Mouse (Mus musculus) heart, embryonic 11.5 days (tissue): ENCODE results near the gene Ylpm1. TPM values are rescaled to one million over a fixed set of nuclear protein-coding genes. Genes with fewer than 3 reads are reported as not detected.

Source experiments
- ATAC-seq: fragments of 200-750 bp; cut with Nextera tagmentation; replicated peaks from 2 replicates; pipeline ENCODE4 v1.8.0; 2017; ENCODE audit warnings: moderate library complexity; ENCODE audit not compliant: insufficient number of reproducible peaks, low FRiP score, low TSS enrichment
- H3K27ac ChIP-seq: fragments of 300-500 bp; sonication (generic); 2 replicates; pipeline ENCODE4 v1.5.1; 2014; ENCODE audit warnings: mild to moderate bottlenecking, low read depth, low read length
- H3K27me3 ChIP-seq: fragments of 300-500 bp; sonication (generic); 2 replicates; pipeline ENCODE4 v1.6.1; 2014; ENCODE audit warnings: mild to moderate bottlenecking, low read length, mixed read lengths; ENCODE audit not compliant: control insufficient read depth, insufficient read depth
- H3K36me3 ChIP-seq: fragments of 300-500 bp; sonication (generic); 2 replicates; pipeline ENCODE4 v1.6.1; 2014; ENCODE audit warnings: mild to moderate bottlenecking, low read length, moderate library complexity, mixed read lengths; ENCODE audit not compliant: control insufficient read depth, insufficient read depth
- H3K4me1 ChIP-seq: fragments of 300-500 bp; sonication (generic); 2 replicates; pipeline ENCODE4 v1.6.1; 2014; ENCODE audit warnings: low read length; ENCODE audit not compliant: control insufficient read depth, insufficient read depth
- H3K4me2 ChIP-seq: fragments of 300-500 bp; sonication (generic); 2 replicates; pipeline ENCODE4 v1.6.1; 2014; ENCODE audit warnings: mild to moderate bottlenecking, moderate library complexity
- H3K4me3 ChIP-seq: fragments of 300-500 bp; sonication (generic); 2 replicates; pipeline ENCODE4 v1.5.1; 2014; ENCODE audit warnings: low read depth, low read length
- H3K9ac ChIP-seq: fragments of 300-500 bp; sonication (generic); 2 replicates; pipeline ENCODE4 v1.6.1; 2014; ENCODE audit warnings: mild to moderate bottlenecking, low read depth, low read length, moderate library complexity
- H3K9me3 ChIP-seq: fragments of 300-500 bp; sonication (generic); replicated peaks from 2 replicates; pipeline ENCODE4 v1.6.1; 2016; ENCODE audit warnings: low read length; ENCODE audit not compliant: control insufficient read depth
- WGBS: fragments of 180-500 bp; shearing (Covaris S2); extraction: QIAGEN DNeasy Blood & Tissue Kit; methylation state at CpG from one replicate; pipeline ENCODE4 v1.1.7; 2014; ENCODE audit not compliant: insufficient replicate concordance; 5-methylcytosine and 5-hydroxymethylcytosine counted together
- polyA plus RNA-seq: library from polyadenylated mRNA; unstranded; fragments of >200 nt; fragmentation: Nextera tagmentation; extraction: Ambion mirVana; gene quantifications from 2 replicates; pipeline ENCODE4 v1.2.1, GENCODE M21; 2014

Gene Ylpm1
- polyA plus RNA-seq, 1 experiment from 2014 or later = 30.4 TPM

DNA sequence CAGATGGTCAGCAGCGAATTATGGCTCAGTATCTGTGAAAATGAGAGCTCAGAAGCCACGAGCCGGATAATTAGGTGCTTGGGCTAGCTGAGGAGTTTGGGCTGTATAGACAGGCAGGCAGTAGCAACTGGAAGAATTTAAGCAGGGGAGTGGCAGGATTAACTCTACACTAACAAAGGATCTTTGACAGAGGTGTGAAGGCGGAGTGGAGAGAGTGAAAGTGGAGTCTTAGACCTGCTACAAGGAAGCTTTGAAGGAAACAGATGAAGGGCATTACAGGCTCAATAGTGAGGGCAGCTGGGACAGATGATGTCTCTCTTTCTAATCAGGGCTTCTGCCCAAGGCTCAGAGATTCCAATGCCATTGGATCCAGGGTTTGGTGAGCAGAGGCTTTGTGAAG, 113.3 kb downstream of the Ylpm1 start:
- H3K4me2 ChIP-seq = no peak overlapping the region
- H3K9ac ChIP-seq = no peak overlapping the region
- H3K9me3 ChIP-seq = no peaks in the 10 kb centered on the region
- no peaks in the 10 kb centered on the region for H3K27me3 ChIP-seq
- H3K27ac ChIP-seq = no peak overlapping the region
- no peak for ATAC-seq
- no peaks in the 10 kb centered on the region for H3K36me3 ChIP-seq
- no peak overlapping the region for H3K4me3 ChIP-seq
- 54% methylated on average over 4 of the region's 4 CpGs for WGBS
- H3K4me1 ChIP-seq = peaks cover 26% of the 10 kb centered on the region

- peaks cover 26% of the 10 kb centered on the region for H3K4me1 ChIP-seq
- H3K4me2 ChIP-seq = peak overlapping the region; percentile 96
- H3K4me3 ChIP-seq = peak overlapping the region; percentile 100
- peaks cover 2% of the 10 kb centered on the region; the same call in 1 of the 2 replicates for H3K36me3 ChIP-seq
- WGBS = 17% methylated on average over 18 of the region's 18 CpGs
- no peak for ATAC-seq
- no peaks in the 10 kb centered on the region for H3K9me3 ChIP-seq
- H3K27ac ChIP-seq = peak overlapping the region; percentile 91
- no peaks in the 10 kb centered on the region for H3K27me3 ChIP-seq
- H3K9ac ChIP-seq = peak overlapping the region; percentile 98
Observed at GRCm38 (mm10) chr12:85110011-85110697, 114.0 kb downstream of the Ylpm1 start.

- peak; percentile 88 for ATAC-seq
- Histone ChIP-seq H3K27ac (peak within 1 kb of the TSS; percentile 91), H3K9me3 (no peaks in the 10 kb centered on the region), H3K4me2 (peak within 1 kb of the TSS; percentile 96), H3K4me3 (peak within 1 kb of the TSS; percentile 100), H3K27me3 (no peaks in the 10 kb centered on the region), H3K36me3 (peaks cover 2% of the 10 kb centered on the region; the same call in 1 of the 2 replicates), H3K4me1 (peaks cover 26% of the 10 kb centered on the region), H3K9ac (peak within 1 kb of the TSS; percentile 98)
- under 1% methylated on average over 83 of the region's 83 CpGs for WGBS
Observed at GRCm38 (mm10) chr12:85110698-85111592, 114.8 kb downstream of the Ylpm1 start, which contains the start of the genes Prox2 and Dlst. Gene Prox2, minus strand, starts transcription at chr12:85110759. Gene Dlst, plus strand, starts transcription at chr12:85110833.

DNA sequence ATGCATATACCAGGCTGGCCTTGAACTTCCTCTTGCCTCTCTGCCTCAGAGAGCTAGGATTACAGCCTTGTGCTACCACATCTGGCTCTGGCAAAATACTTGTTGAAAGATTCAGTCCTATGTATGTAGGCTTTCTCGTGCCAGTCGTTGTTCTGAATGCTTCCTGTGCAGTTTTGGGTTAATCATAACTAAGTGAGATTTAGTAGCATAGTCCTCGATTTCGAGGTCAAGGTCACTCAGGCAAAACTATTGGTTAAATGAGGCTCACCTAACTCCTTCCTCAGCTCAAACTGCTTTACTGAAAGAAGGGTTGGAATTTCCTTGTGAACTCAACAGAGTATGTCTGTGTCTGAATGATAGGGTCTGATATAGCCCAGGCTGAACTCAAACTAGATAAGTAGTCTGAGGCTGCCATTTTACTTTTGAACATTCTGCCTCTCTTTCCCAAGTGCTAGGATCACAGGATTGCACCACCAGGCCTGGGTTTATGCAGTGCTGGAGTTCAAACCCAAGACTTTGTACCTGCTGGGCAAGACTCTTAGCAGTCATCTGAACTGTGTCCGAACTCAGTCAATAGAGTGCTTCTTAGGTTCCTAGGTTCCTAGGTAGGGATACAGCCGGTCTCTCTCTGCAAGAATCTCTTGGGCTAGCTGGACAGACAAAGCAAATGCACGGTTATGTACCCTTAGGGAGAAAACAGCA, 116.6 kb downstream of the Ylpm1 start:
- peak overlapping the region; percentile 96 for H3K4me2 ChIP-seq
- no peak overlapping the region for H3K4me3 ChIP-seq
- no peaks in the 10 kb centered on the region for H3K9me3 ChIP-seq
- H3K27me3 ChIP-seq = no peaks in the 10 kb centered on the region
- peaks cover 24% of the 10 kb centered on the region for H3K4me1 ChIP-seq
- ATAC-seq = no peak
- no peak overlapping the region; the same call in 1 of the 2 replicates for H3K9ac ChIP-seq
- WGBS = 80% methylated on average over 7 of the region's 7 CpGs
- H3K36me3 ChIP-seq = peaks cover 5% of the 10 kb centered on the region; the same call in 1 of the 2 replicates
- peak overlapping the region; percentile 57 for H3K27ac ChIP-seq

DNA sequence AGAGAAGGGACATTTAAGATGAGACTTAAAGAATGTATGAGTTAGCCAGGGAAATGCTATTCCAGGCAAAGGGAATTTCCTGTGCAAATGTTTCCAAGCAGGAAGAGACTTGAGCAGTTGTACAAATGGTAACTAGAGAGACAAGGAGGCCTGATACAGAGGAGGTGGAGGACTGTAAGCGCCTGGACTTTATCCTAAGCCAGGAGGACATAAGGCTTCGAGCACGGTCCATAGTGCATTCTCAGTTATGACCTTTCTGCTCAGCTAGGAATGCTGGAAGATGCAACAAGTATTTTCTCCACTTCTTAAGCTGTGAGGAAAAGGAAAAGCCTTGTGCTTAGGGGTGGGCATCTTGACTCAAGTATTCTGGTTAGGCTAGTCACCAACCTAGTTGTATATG, 117.2 kb downstream of the Ylpm1 start:
- peaks cover 5% of the 10 kb centered on the region; the same call in 1 of the 2 replicates for H3K36me3 ChIP-seq
- no peak overlapping the region for H3K9ac ChIP-seq
- ATAC-seq = no peak
- peaks cover 24% of the 10 kb centered on the region for H3K4me1 ChIP-seq
- no peaks in the 10 kb centered on the region for H3K27me3 ChIP-seq
- no peaks in the 10 kb centered on the region for H3K9me3 ChIP-seq
- peak overlapping the region; percentile 96 for H3K4me2 ChIP-seq
- H3K27ac ChIP-seq = peak overlapping the region; percentile 57
- H3K4me3 ChIP-seq = no peak overlapping the region
- 74% methylated on average over 3 of the region's 3 CpGs for WGBS

- no peak for ATAC-seq
- WGBS = 93% methylated on average over 3 of the region's 3 CpGs
- Histone ChIP-seq H3K27ac (0 out of 2 replicates have a peak overlapping the region, but pooled peaks have one; percentile 15), H3K36me3 (peaks cover 10% of the 10 kb centered on the region; the same call in 1 of the 2 replicates), H3K27me3 (no peaks in the 10 kb centered on the region), H3K9me3 (no peaks in the 10 kb centered on the region), H3K9ac (no peak overlapping the region), H3K4me2 (no peak overlapping the region), H3K4me3 (no peak overlapping the region), H3K4me1 (peaks cover 24% of the 10 kb centered on the region)
Observed at GRCm38 (mm10) chr12:85113917-85114316, 117.8 kb downstream of the Ylpm1 start.

DNA sequence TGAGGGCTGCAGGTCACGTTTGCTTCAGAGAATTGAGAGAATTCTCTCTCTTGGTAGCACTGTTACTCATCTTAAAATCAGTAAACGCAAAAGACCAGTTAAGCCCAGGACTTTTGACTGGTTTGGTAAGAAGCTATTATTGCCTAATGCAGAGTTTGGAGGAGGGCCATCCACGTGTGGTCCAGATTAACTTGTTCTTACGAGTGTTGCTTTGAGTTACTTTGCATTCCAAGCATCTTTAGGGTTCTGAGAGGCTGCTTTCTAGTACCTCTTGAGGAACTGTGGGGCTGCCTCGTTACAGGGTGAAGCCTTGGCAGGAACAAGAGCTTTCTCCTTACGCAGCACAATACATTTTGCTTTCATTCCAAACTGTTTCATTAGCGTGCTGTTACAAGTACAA, 119.6 kb downstream of the Ylpm1 start:
- Histone ChIP-seq H3K9me3 (no peaks in the 10 kb centered on the region), H3K4me1 (peaks cover 18% of the 10 kb centered on the region), H3K27ac (no peak overlapping the region), H3K36me3 (peaks cover 14% of the 10 kb centered on the region; the same call in 1 of the 2 replicates), H3K27me3 (no peaks in the 10 kb centered on the region), H3K9ac (no peak overlapping the region), H3K4me3 (no peak overlapping the region), H3K4me2 (no peak overlapping the region)
- 79% methylated on average over 7 of the region's 7 CpGs for WGBS
- no peak for ATAC-seq
